Mouse (Mus musculus): ENCODE data around the gene Cep83. TPM values are rescaled to one million over a fixed set of nuclear protein-coding genes. Genes with fewer than 3 reads are reported as not detected.
"Not testable (repeated sequence)": the region's sequence is repeated elsewhere in the genome, so short reads cannot be mapped to it uniquely, and the experiment has no call there.

The Cep83 gene
- polyA plus RNA-seq, 1 experiment, result not detected

- TF ChIP-seq POLR2A (IDR thresholded peaks at IDR 0.05; ENCODE audit: insufficient read depth, low read depth, low read length), result no peak
- TF ChIP-seq CTCF (IDR thresholded peaks at IDR 0.05; ENCODE audit: insufficient read depth, low read depth, low read length), result no peak
- Histone ChIP-seq H3K27ac (ENCODE audit: insufficient read depth, low read depth, low read length) (no peak overlapping the region), H3K4me1 (ENCODE audit: control insufficient read depth, insufficient read depth, low read length) (no peaks in the 10 kb centered on the region; the same call in 1 of the 2 replicates), H3K4me3 (ENCODE audit: insufficient read depth, low read depth, low read length) (no peak overlapping the region)
- 93% methylated on average over 4 of the region's 4 CpGs for whole genome bisulfite sequencing
Measured at GRCm38 (mm10) chr10:94692163-94692562, 3.7 kb downstream of the Cep83 start.

- Histone ChIP-seq H3K4me1 (ENCODE audit: control insufficient read depth, insufficient read depth, low read length) (no peaks in the 10 kb centered on the region), H3K27ac (ENCODE audit: insufficient read depth, low read depth, low read length) (no peak overlapping the region), H3K4me3 (ENCODE audit: insufficient read depth, low read depth, low read length) (no peak overlapping the region)
- 54% methylated on average over 4 of the region's 4 CpGs for WGBS
- TF ChIP-seq POLR2A (IDR thresholded peaks at IDR 0.05; ENCODE audit: insufficient read depth, low read depth, low read length) (no peak), CTCF (IDR thresholded peaks at IDR 0.05; ENCODE audit: insufficient read depth, low read depth, low read length) (no peak)
Measured at GRCm38 (mm10) chr10:94705643-94706258, 17.3 kb downstream of the Cep83 start.

GRCm38 (mm10) chr10:94706695-94707094 lies 18.2 kb downstream of the Cep83 start:
- 98% methylated on average over 2 of the region's 2 CpGs for WGBS

GRCm38 (mm10) chr10:94709622-94710319 lies 21.3 kb downstream of the Cep83 start:
- H3K4me1 ChIP-seq (ENCODE audit: control insufficient read depth, insufficient read depth, low read length), result no peaks in the 10 kb centered on the region
- 46% methylated on average over 3 of the region's 3 CpGs for WGBS
- no peak overlapping the region for H3K27ac ChIP-seq (ENCODE audit: insufficient read depth, low read depth, low read length)
- TF ChIP-seq POLR2A (IDR thresholded peaks at IDR 0.05; ENCODE audit: insufficient read depth, low read depth, low read length) (no peak), CTCF (IDR thresholded peaks at IDR 0.05; ENCODE audit: insufficient read depth, low read depth, low read length) (no peak)
- no peak overlapping the region for H3K4me3 ChIP-seq (ENCODE audit: insufficient read depth, low read depth, low read length)

More at GRCm38 (mm10) chr10:94706695-94707094, 18.2 kb downstream of the Cep83 start:
- H3K27ac ChIP-seq (ENCODE audit: insufficient read depth, low read depth, low read length), result no peak overlapping the region
- H3K4me1 ChIP-seq (ENCODE audit: control insufficient read depth, insufficient read depth, low read length), result no peaks in the 10 kb centered on the region
- H3K4me3 ChIP-seq (ENCODE audit: insufficient read depth, low read depth, low read length), result no peak overlapping the region
- no peak for TF ChIP-seq POLR2A (IDR thresholded peaks at IDR 0.05; ENCODE audit: insufficient read depth, low read depth, low read length)
- no peak for TF ChIP-seq CTCF (IDR thresholded peaks at IDR 0.05; ENCODE audit: insufficient read depth, low read depth, low read length)

GRCm38 (mm10) chr10:94710320-94710695 lies 21.9 kb downstream of the Cep83 start:
- TF ChIP-seq POLR2A (IDR thresholded peaks at IDR 0.05; ENCODE audit: insufficient read depth, low read depth, low read length) (no peak), CTCF (IDR thresholded peaks at IDR 0.05; ENCODE audit: insufficient read depth, low read depth, low read length) (no peak)
- H3K27ac ChIP-seq (ENCODE audit: insufficient read depth, low read depth, low read length), result no peak overlapping the region
- H3K4me1 ChIP-seq (ENCODE audit: control insufficient read depth, insufficient read depth, low read length), result no peaks in the 10 kb centered on the region
- no peak overlapping the region for H3K4me3 ChIP-seq (ENCODE audit: insufficient read depth, low read depth, low read length)
- WGBS, result 59% methylated on average over 2 of the region's 2 CpGs

- Histone ChIP-seq H3K27ac (ENCODE audit: insufficient read depth, low read depth, low read length) (no peak overlapping the region), H3K4me3 (ENCODE audit: insufficient read depth, low read depth, low read length) (no peak overlapping the region), H3K4me1 (ENCODE audit: control insufficient read depth, insufficient read depth, low read length) (no peaks in the 10 kb centered on the region)
- TF ChIP-seq CTCF (IDR thresholded peaks at IDR 0.05; ENCODE audit: insufficient read depth, low read depth, low read length) (no peak), POLR2A (IDR thresholded peaks at IDR 0.05; ENCODE audit: insufficient read depth, low read depth, low read length) (no peak)
- WGBS, result 96% methylated on average over 6 of the region's 6 CpGs
Measured at GRCm38 (mm10) chr10:94720300-94720699, 31.8 kb downstream of the Cep83 start.

GRCm38 (mm10) chr10:94728053-94728452 lies 39.6 kb downstream of the Cep83 start:
- WGBS, result 90% methylated on average over 2 of the region's 2 CpGs
- not testable (repeated sequence) for H3K4me3 ChIP-seq (ENCODE audit: insufficient read depth, low read depth, low read length); H3K4me1 ChIP-seq (ENCODE audit: control insufficient read depth, insufficient read depth, low read length); H3K27ac ChIP-seq (ENCODE audit: insufficient read depth, low read depth, low read length)

- H3K4me1 ChIP-seq (ENCODE audit: control insufficient read depth, insufficient read depth, low read length), result no peaks in the 10 kb centered on the region
- 98% methylated on average over 3 of the region's 3 CpGs for WGBS
- TF ChIP-seq CTCF (IDR thresholded peaks at IDR 0.05; ENCODE audit: insufficient read depth, low read depth, low read length) (no peak), POLR2A (IDR thresholded peaks at IDR 0.05; ENCODE audit: insufficient read depth, low read depth, low read length) (no peak)
- H3K27ac ChIP-seq (ENCODE audit: insufficient read depth, low read depth, low read length), result no peak overlapping the region
- no peak overlapping the region for H3K4me3 ChIP-seq (ENCODE audit: insufficient read depth, low read depth, low read length)
Measured at GRCm38 (mm10) chr10:94730445-94730844, 42.0 kb downstream of the Cep83 start.

GRCm38 (mm10) chr10:94734829-94735228 lies 46.4 kb downstream of the Cep83 start:
- WGBS, result 97% methylated on average over 3 of the region's 3 CpGs
- no peak for TF ChIP-seq POLR2A (IDR thresholded peaks at IDR 0.05; ENCODE audit: insufficient read depth, low read depth, low read length)
- TF ChIP-seq CTCF (IDR thresholded peaks at IDR 0.05; ENCODE audit: insufficient read depth, low read depth, low read length), result no peak
- Histone ChIP-seq H3K4me1 (ENCODE audit: control insufficient read depth, insufficient read depth, low read length) (no peaks in the 10 kb centered on the region), H3K27ac (ENCODE audit: insufficient read depth, low read depth, low read length) (no peak overlapping the region), H3K4me3 (ENCODE audit: insufficient read depth, low read depth, low read length) (no peak overlapping the region)

All from olfactory bulb, adult 2 months (tissue).